Mouse (Mus musculus) embryonic fibroblast, embryonic 13.5 days (primary cell): ENCODE results near the gene Retsat.

Experiments used
- CTCF ChIP-seq: IDR thresholded peaks from 2 replicates; pipeline ENCODE4 v1.5.1; 2011; ENCODE audit warnings: mild to moderate bottlenecking, control low read depth, low read length, moderate library complexity, borderline replicate concordance; ENCODE audit not compliant: insufficient read depth
- POLR2A ChIP-seq: IDR thresholded peaks from 2 replicates; pipeline ENCODE4 v1.6.1; 2011; ENCODE audit warnings: low read depth, mild to moderate bottlenecking, control low read depth, low read length, moderate library complexity

GRCm38 (mm10) chr6:72607060-72607459 lies 8.8 kb downstream of the Retsat start:
- TF ChIP-seq POLR2A (no peak), CTCF (no peak)
